Mouse (Mus musculus): Measurements from ENCODE around the gene Nup160. TPM values are rescaled to one million over a fixed set of nuclear protein-coding genes. Genes with fewer than 3 reads are reported as not detected.

Nup160 gene
- polyA plus RNA-seq, 1 experiment from 2014 or later, result 11.1 TPM

GRCm38 (mm10) chr2:90636853-90637252 is 40.2 kb upstream of the Nup160 start:
- no peak for ATAC-seq
- TF ChIP-seq CTCF (IDR thresholded peaks at IDR 0.05) (no peak), EP300 (IDR thresholded peaks at IDR 0.05) (no peak)
- Histone ChIP-seq H3K4me1 (ENCODE audit: insufficient read depth, low read depth, low read length) (0 out of 2 replicates have a peak, but pooled peaks cover 2% of the 10 kb centered on the region), H3K4me2 (replicated peaks; ENCODE audit: low read depth, low read length) (no peak overlapping the region), H3K27ac (ENCODE audit: low read length) (no peak overlapping the region), H3K9me3 (ENCODE audit: low read length) (no peaks in the 10 kb centered on the region), H3K36me3 (ENCODE audit: insufficient read depth, low read length) (no peaks in the 10 kb centered on the region), H3K27me3 (replicated peaks; ENCODE audit: insufficient read depth, low read length) (no peaks in the 10 kb centered on the region), H3K4me3 (ENCODE audit: low read depth, low read length) (no peak overlapping the region), H3K9ac (replicated peaks; ENCODE audit: low read depth) (no peak overlapping the region)
- DNase-seq (ENCODE audit: low spot score), result no peak
- 76% methylated on average over 7 of the region's 7 CpGs for WGBS

GRCm38 (mm10) chr2:90638986-90639746 is 37.8 kb upstream of the Nup160 start:
- DNase-seq (ENCODE audit: low spot score), result no peak
- H3K4me1 ChIP-seq (ENCODE audit: insufficient read depth, low read depth, low read length), result 0 out of 2 replicates have a peak, but pooled peaks cover 2% of the 10 kb centered on the region
- 72% methylated on average over 8 of the region's 8 CpGs for WGBS
- no peaks in the 10 kb centered on the region for H3K36me3 ChIP-seq (ENCODE audit: insufficient read depth, low read length)
- H3K27ac ChIP-seq (ENCODE audit: low read length), result no peak overlapping the region
- ATAC-seq, result no peak
- H3K4me3 ChIP-seq (ENCODE audit: low read depth, low read length), result no peak overlapping the region
- no peaks in the 10 kb centered on the region for H3K9me3 ChIP-seq (ENCODE audit: low read length)
- H3K4me2 ChIP-seq (replicated peaks; ENCODE audit: low read depth, low read length), result no peak overlapping the region
- H3K9ac ChIP-seq (replicated peaks; ENCODE audit: low read depth), result no peak overlapping the region
- H3K27me3 ChIP-seq (replicated peaks; ENCODE audit: insufficient read depth, low read length), result no peaks in the 10 kb centered on the region
- no peak for TF ChIP-seq EP300 (IDR thresholded peaks at IDR 0.05)
- TF ChIP-seq CTCF (IDR thresholded peaks at IDR 0.05), result no peak

GRCm38 (mm10) chr2:90639747-90640699 is 37.0 kb upstream of the Nup160 start:
- Histone ChIP-seq H3K27me3 (replicated peaks; ENCODE audit: insufficient read depth, low read length) (no peaks in the 10 kb centered on the region), H3K4me2 (replicated peaks; ENCODE audit: low read depth, low read length) (no peak overlapping the region), H3K4me1 (ENCODE audit: insufficient read depth, low read depth, low read length) (0 out of 2 replicates have a peak, but pooled peaks cover 2% of the 10 kb centered on the region), H3K27ac (ENCODE audit: low read length) (no peak overlapping the region), H3K4me3 (ENCODE audit: low read depth, low read length) (no peak overlapping the region), H3K36me3 (ENCODE audit: insufficient read depth, low read length) (no peaks in the 10 kb centered on the region), H3K9ac (replicated peaks; ENCODE audit: low read depth) (no peak overlapping the region), H3K9me3 (ENCODE audit: low read length) (no peaks in the 10 kb centered on the region)
- WGBS, result 39% methylated on average over 5 of the region's 5 CpGs
- peak; percentile 60 for ATAC-seq
- TF ChIP-seq CTCF (IDR thresholded peaks at IDR 0.05), result no peak
- TF ChIP-seq EP300 (IDR thresholded peaks at IDR 0.05), result no peak
- DNase-seq (ENCODE audit: low spot score), result peak; percentile 57

GRCm38 (mm10) chr2:90641007-90641709 is 35.9 kb upstream of the Nup160 start:
- Histone ChIP-seq H3K27me3 (replicated peaks; ENCODE audit: insufficient read depth, low read length) (no peaks in the 10 kb centered on the region), H3K9me3 (ENCODE audit: low read length) (no peaks in the 10 kb centered on the region), H3K36me3 (ENCODE audit: insufficient read depth, low read length) (no peaks in the 10 kb centered on the region), H3K4me1 (ENCODE audit: insufficient read depth, low read depth, low read length) (0 out of 2 replicates have a peak, but pooled peaks cover 2% of the 10 kb centered on the region), H3K4me2 (replicated peaks; ENCODE audit: low read depth, low read length) (no peak overlapping the region), H3K27ac (ENCODE audit: low read length) (no peak overlapping the region), H3K9ac (replicated peaks; ENCODE audit: low read depth) (no peak overlapping the region), H3K4me3 (ENCODE audit: low read depth, low read length) (no peak overlapping the region)
- 59% methylated on average over 10 of the region's 10 CpGs for WGBS
- ATAC-seq (peak; percentile 74), DNase-seq (ENCODE audit: low spot score) (peak; percentile 21)
- TF ChIP-seq EP300 (IDR thresholded peaks at IDR 0.05) (no peak), CTCF (IDR thresholded peaks at IDR 0.05) (no peak)

GRCm38 (mm10) chr2:90641710-90642039 is 35.3 kb upstream of the Nup160 start:
- DNase-seq (ENCODE audit: low spot score) (no peak), ATAC-seq (no peak; the same call in 1 of the 2 replicates)
- H3K4me2 ChIP-seq (replicated peaks; ENCODE audit: low read depth, low read length), result no peak overlapping the region
- H3K27me3 ChIP-seq (replicated peaks; ENCODE audit: insufficient read depth, low read length), result no peaks in the 10 kb centered on the region
- WGBS, result 82% methylated on average over 4 of the region's 4 CpGs
- no peak overlapping the region for H3K9ac ChIP-seq (replicated peaks; ENCODE audit: low read depth)
- no peak overlapping the region for H3K27ac ChIP-seq (ENCODE audit: low read length)
- 0 out of 2 replicates have a peak, but pooled peaks cover 2% of the 10 kb centered on the region for H3K4me1 ChIP-seq (ENCODE audit: insufficient read depth, low read depth, low read length)
- H3K36me3 ChIP-seq (ENCODE audit: insufficient read depth, low read length), result no peaks in the 10 kb centered on the region
- H3K9me3 ChIP-seq (ENCODE audit: low read length), result no peaks in the 10 kb centered on the region
- TF ChIP-seq EP300 (IDR thresholded peaks at IDR 0.05) (no peak), CTCF (IDR thresholded peaks at IDR 0.05) (no peak)
- no peak overlapping the region for H3K4me3 ChIP-seq (ENCODE audit: low read depth, low read length)

GRCm38 (mm10) chr2:90647084-90647483 is 29.9 kb upstream of the Nup160 start:
- Histone ChIP-seq H3K36me3 (ENCODE audit: insufficient read depth, low read length) (no peaks in the 10 kb centered on the region), H3K27ac (ENCODE audit: low read length) (no peak overlapping the region), H3K4me3 (ENCODE audit: low read depth, low read length) (no peak overlapping the region), H3K4me2 (replicated peaks; ENCODE audit: low read depth, low read length) (no peak overlapping the region), H3K27me3 (replicated peaks; ENCODE audit: insufficient read depth, low read length) (no peaks in the 10 kb centered on the region), H3K9me3 (ENCODE audit: low read length) (no peaks in the 10 kb centered on the region), H3K4me1 (ENCODE audit: insufficient read depth, low read depth, low read length) (no peaks in the 10 kb centered on the region), H3K9ac (replicated peaks; ENCODE audit: low read depth) (no peak overlapping the region)
- ATAC-seq (peak; percentile 67), DNase-seq (ENCODE audit: low spot score) (peak; percentile 30)
- WGBS, result 49% methylated on average over 6 of the region's 6 CpGs
- peak; percentile 85 for TF ChIP-seq EP300 (IDR thresholded peaks at IDR 0.05)
- no peak for TF ChIP-seq CTCF (IDR thresholded peaks at IDR 0.05)
